Mouse (Mus musculus): ENCODE data around the gene Tango2. TPM values are rescaled to one million over a fixed set of nuclear protein-coding genes. Genes with fewer than 3 reads are reported as not detected.
A peak's percentile ranks its signal among the peaks of the same experiment; 100 is the strongest.

The Tango2 gene
- total and polyA plus RNA-seq, 3 experiments = 3.8 to 10.8 (median 9.6) TPM

GRCm38 (mm10) chr16:18392469-18393426, 44.8 kb upstream of the Tango2 start (continued):
- peak; percentile 52 for TF ChIP-seq SMC3 (IDR thresholded peaks at IDR 0.05; ENCODE audit: low read depth, low read length)
- TF ChIP-seq JUND (conservative IDR thresholded peaks at IDR 0.05; ENCODE audit: low read depth, low read length) = no peak
- no peak; the same call in none of the 2 replicates for TF ChIP-seq IRF4 (IDR thresholded peaks at IDR 0.05; ENCODE audit: low read depth, low read length)
- no peak for TF ChIP-seq TBP (conservative IDR thresholded peaks at IDR 0.05; ENCODE audit: low read depth, low read length)
- no peak for TF ChIP-seq EP300 (IDR thresholded peaks at IDR 0.05; ENCODE audit: low read length)
- peak; percentile 90 for TF ChIP-seq UBTF (IDR thresholded peaks at IDR 0.05; ENCODE audit: low read depth, low read length)
- peak; percentile 65 for TF ChIP-seq POLR2A (IDR thresholded peaks at IDR 0.05; ENCODE audit: low read depth, low read length)
- no peak for TF ChIP-seq KAT2A (IDR thresholded peaks at IDR 0.05; ENCODE audit: insufficient replicate concordance, low read length)
- peak; percentile 63; the same call in 1 of the 2 replicates for TF ChIP-seq ZMIZ1 (IDR thresholded peaks at IDR 0.05; ENCODE audit: low read depth, low read length)
- TF ChIP-seq BHLHE40 (IDR thresholded peaks at IDR 0.05; ENCODE audit: low read depth, low read length) = peak; percentile 99
- no peak for TF ChIP-seq USF2 (conservative IDR thresholded peaks at IDR 0.05; ENCODE audit: low read depth, low read length)
- TF ChIP-seq TCF12 (IDR thresholded peaks at IDR 0.05; ENCODE audit: low read depth, low read length) = 0 out of 2 replicates have a peak, but pooled peaks have one; percentile 44
- no peak; the same call in 1 of the 2 replicates for TF ChIP-seq HCFC1 (IDR thresholded peaks at IDR 0.05; ENCODE audit: low read depth, low read length)
- no peak for TF ChIP-seq CHD1 (IDR thresholded peaks at IDR 0.05; ENCODE audit: low read depth, low read length)
- TF ChIP-seq USF1 (IDR thresholded peaks at IDR 0.05; ENCODE audit: low read depth, low read length) = no peak

DNA sequence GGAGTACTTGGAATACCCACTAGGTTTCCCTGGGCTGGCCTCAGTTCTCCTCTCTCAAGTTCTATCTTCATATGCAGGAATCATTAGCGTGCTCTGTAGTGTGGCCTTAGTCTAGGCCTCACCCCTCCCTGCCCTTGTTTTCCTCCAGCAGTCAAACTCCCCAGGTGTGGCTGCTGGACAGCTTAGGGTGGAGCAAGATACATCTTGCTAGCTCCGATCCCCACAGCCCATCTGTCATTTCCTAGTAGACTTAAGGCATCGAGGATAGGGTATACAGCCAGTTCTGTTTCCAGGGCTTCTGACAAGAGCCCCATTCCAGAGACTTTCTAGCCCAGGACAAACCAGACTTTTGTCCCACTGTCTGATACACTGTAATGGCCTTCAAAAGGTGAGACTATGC, 43.8 kb upstream of the Tango2 start:
- no peak for TF ChIP-seq TBP (conservative IDR thresholded peaks at IDR 0.05; ENCODE audit: low read depth, low read length)
- no peak for TF ChIP-seq POLR2AphosphoS2 (IDR thresholded peaks at IDR 0.05; ENCODE audit: low read depth, low read length)
- TF ChIP-seq ZMIZ1 (IDR thresholded peaks at IDR 0.05; ENCODE audit: low read depth, low read length) = no peak
- no peak for TF ChIP-seq EP300 (IDR thresholded peaks at IDR 0.05; ENCODE audit: low read length)
- no peak for TF ChIP-seq RCOR1 (conservative IDR thresholded peaks at IDR 0.05; ENCODE audit: low read depth, low read length)
- no peak for TF ChIP-seq NELFE (IDR thresholded peaks at IDR 0.05; ENCODE audit: low read depth, low read length)
- no peak for TF ChIP-seq CTCF (conservative IDR thresholded peaks at IDR 0.05 in 1 of 2, IDR thresholded peaks at IDR 0.05 in 1 of 2; ENCODE audit: low read depth in 2 of 2, low read length in 2 of 2)
- no peak for TF ChIP-seq ETS1 (conservative IDR thresholded peaks at IDR 0.05; ENCODE audit: low read depth, low read length)
- no peak for TF ChIP-seq HCFC1 (IDR thresholded peaks at IDR 0.05; ENCODE audit: low read depth, low read length)
- no peak for TF ChIP-seq JUND (conservative IDR thresholded peaks at IDR 0.05; ENCODE audit: low read depth, low read length)
- no peak for TF ChIP-seq MAX (IDR thresholded peaks at IDR 0.05; ENCODE audit: low read length)
- TF ChIP-seq ZNF384 (IDR thresholded peaks at IDR 0.05; ENCODE audit: low read depth, low read length) = no peak
- TF ChIP-seq E2F4 (IDR thresholded peaks at IDR 0.05; ENCODE audit: insufficient replicate concordance, low read depth, low read length) = no peak
- TF ChIP-seq ELF1 (IDR thresholded peaks at IDR 0.05; ENCODE audit: low read depth, low read length) = no peak
- TF ChIP-seq POLR2A (IDR thresholded peaks at IDR 0.05; ENCODE audit: low read depth, low read length) = no peak
- no peak for TF ChIP-seq MEF2A (IDR thresholded peaks at IDR 0.05; ENCODE audit: borderline replicate concordance, low read depth, low read length)
- no peak for TF ChIP-seq MXI1 (IDR thresholded peaks at IDR 0.05; ENCODE audit: low read depth, low read length)
- Histone ChIP-seq H3K9me3 (replicated peaks; ENCODE audit: low read length) (no peaks in the 10 kb centered on the region), H3K4me1 (ENCODE audit: control insufficient read depth in 1 of 2, insufficient read depth in 2 of 2) (peaks cover 20 to 45% of the 10 kb centered on the region in 2 experiments), H3K27me3 (replicated peaks) (peaks cover 15% of the 10 kb centered on the region), H3K79me2 (replicated peaks; ENCODE audit: control insufficient read depth, extremely low read depth, insufficient read depth, poor library complexity, severe bottlenecking) (no peaks in the 10 kb centered on the region), H3K4me3 (replicated peaks in 1 of 3; ENCODE audit: low read depth in 2 of 3, low read length in 2 of 3, poor library complexity in 1 of 3) (no peak overlapping the region), H3K27ac (ENCODE audit: insufficient read depth, low read depth) (no peak overlapping the region), H3K36me3 (replicated peaks in 1 of 2; ENCODE audit: control insufficient read depth in 1 of 2, insufficient read depth in 1 of 2, low read length in 1 of 2) (no peaks in the 10 kb centered on the region), H3K4me2 (ENCODE audit: insufficient read depth, low read depth, poor library complexity, severe bottlenecking) (no peak overlapping the region), H3K9ac (ENCODE audit: insufficient read depth, low read depth) (no peak overlapping the region)
- in situ Hi-C loops (cut with MboI; ENCODE audit: low pct_ligation_motif_present, low pct_unique_long_range_greater_than_20kb, low sequenced_read_pairs) (no loop called here), dilution Hi-C loops (cut with MboI; ENCODE audit: extremely low pct_ligation_motif_present, extremely low pct_unique_long_range_greater_than_20kb, low sequenced_read_pairs) (no loop called here)
- no peak for DNase-seq (ENCODE audit: extremely low read depth)
